Mouse (Mus musculus): Measurements from ENCODE around the gene Chmp2a.

Chmp2a gene

GRCm38 (mm10) chr7:13035211-13035855 lies 726 bp upstream of the Chmp2a start:
- DNase-seq (ENCODE audit: low spot score in 2 of 2): no peak

GRCm38 (mm10) chr7:13033451-13034147 lies 1.0 kb downstream of the Chmp2a start:
- DNase-seq (ENCODE audit: low spot score in 2 of 2): no peak

GRCm38 (mm10) chr7:13032541-13032940 lies 2.1 kb downstream of the Chmp2a start:
- no peak for DNase-seq (ENCODE audit: low spot score in 2 of 2)

- no peak for DNase-seq (ENCODE audit: low spot score in 2 of 2)
Observed at GRCm38 (mm10) chr7:13031983-13032382, 2.6 kb downstream of the Chmp2a start.

- no peak for DNase-seq (ENCODE audit: low spot score in 2 of 2)
Observed at GRCm38 (mm10) chr7:13031069-13031468, 3.5 kb downstream of the Chmp2a start.

- no peak for DNase-seq (ENCODE audit: low spot score in 2 of 2)
Observed at GRCm38 (mm10) chr7:13028986-13029385, 5.6 kb downstream of the Chmp2a start.

- no peak for DNase-seq (ENCODE audit: low spot score in 2 of 2)
Observed at GRCm38 (mm10) chr7:13025511-13026112, 9.0 kb downstream of the Chmp2a start.

- DNase-seq (ENCODE audit: low spot score in 2 of 2): peak; percentile 79 to 82
Observed at GRCm38 (mm10) chr7:13024805-13025204, 9.8 kb downstream of the Chmp2a start.

- peak; percentile 90 to 96 for DNase-seq (ENCODE audit: low spot score in 2 of 2)
Observed at GRCm38 (mm10) chr7:13023928-13024731, 10.5 kb downstream of the Chmp2a start.

- DNase-seq (ENCODE audit: low spot score in 2 of 2): no peak
Observed at GRCm38 (mm10) chr7:13022773-13023535, 11.7 kb downstream of the Chmp2a start.

- DNase-seq (ENCODE audit: low spot score in 2 of 2): no peak
Observed at GRCm38 (mm10) chr7:13015217-13015616, 19.4 kb downstream of the Chmp2a start.

- DNase-seq (ENCODE audit: low spot score in 2 of 2): no peak
Observed at GRCm38 (mm10) chr7:13014275-13014839, 20.2 kb downstream of the Chmp2a start.

- DNase-seq (ENCODE audit: low spot score in 2 of 2): no peak
Observed at GRCm38 (mm10) chr7:13013671-13014070, 20.9 kb downstream of the Chmp2a start.

- peak in 1 of 2 experiments; percentile 16 for DNase-seq (ENCODE audit: low spot score in 2 of 2)
Observed at GRCm38 (mm10) chr7:13010005-13010908, 24.4 kb downstream of the Chmp2a start, which contains the start of gene Zbtb45. Gene Zbtb45 (minus strand): TSS chr7:13010034.

- DNase-seq (ENCODE audit: low spot score in 2 of 2): peak; percentile 92 to 95
Observed at GRCm38 (mm10) chr7:13009143-13010004, 25.2 kb downstream of the Chmp2a start.

GRCm38 (mm10) chr7:13007341-13008092 lies 27.1 kb downstream of the Chmp2a start:
- no peak for DNase-seq (ENCODE audit: low spot score in 2 of 2)

GRCm38 (mm10) chr7:13006531-13006930 lies 28.1 kb downstream of the Chmp2a start:
- DNase-seq (ENCODE audit: low spot score in 2 of 2): no peak

GRCm38 (mm10) chr7:13006011-13006410 lies 28.6 kb downstream of the Chmp2a start:
- DNase-seq (ENCODE audit: low spot score in 2 of 2): no peak
